Mouse (Mus musculus) spleen, postnatal 36 days (tissue): ENCODE data around the gene Atf7ip.

Experiments used
- DNase-seq, 2 experiments: peaks; one replicate each; pipeline ENCODE4 v3.0.0; 2022; ENCODE audit warnings: low spot score in 2 of 2, mixed read lengths in 1 of 2

Atf7ip gene

DNA sequence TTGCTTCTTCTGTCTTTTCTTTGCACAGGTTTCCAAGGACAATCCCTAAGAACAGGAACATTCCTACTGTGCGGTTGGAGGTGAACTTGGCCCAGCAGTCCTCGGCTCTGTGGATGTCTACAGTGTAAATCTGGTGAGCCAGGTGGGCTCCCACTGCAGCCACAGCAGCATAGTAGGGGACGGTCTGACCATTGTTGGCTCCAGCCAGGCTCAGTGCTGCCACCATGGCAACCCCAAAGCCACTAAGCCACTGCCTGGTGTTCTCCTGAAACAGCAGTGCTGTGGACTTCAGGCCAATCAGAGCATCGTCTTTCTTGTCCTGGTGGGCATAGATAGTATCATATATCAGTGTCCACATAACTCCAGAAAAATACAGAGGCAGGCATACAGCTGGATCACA lies 19.8 kb upstream of the Atf7ip start:
- no peak for DNase-seq

DNA sequence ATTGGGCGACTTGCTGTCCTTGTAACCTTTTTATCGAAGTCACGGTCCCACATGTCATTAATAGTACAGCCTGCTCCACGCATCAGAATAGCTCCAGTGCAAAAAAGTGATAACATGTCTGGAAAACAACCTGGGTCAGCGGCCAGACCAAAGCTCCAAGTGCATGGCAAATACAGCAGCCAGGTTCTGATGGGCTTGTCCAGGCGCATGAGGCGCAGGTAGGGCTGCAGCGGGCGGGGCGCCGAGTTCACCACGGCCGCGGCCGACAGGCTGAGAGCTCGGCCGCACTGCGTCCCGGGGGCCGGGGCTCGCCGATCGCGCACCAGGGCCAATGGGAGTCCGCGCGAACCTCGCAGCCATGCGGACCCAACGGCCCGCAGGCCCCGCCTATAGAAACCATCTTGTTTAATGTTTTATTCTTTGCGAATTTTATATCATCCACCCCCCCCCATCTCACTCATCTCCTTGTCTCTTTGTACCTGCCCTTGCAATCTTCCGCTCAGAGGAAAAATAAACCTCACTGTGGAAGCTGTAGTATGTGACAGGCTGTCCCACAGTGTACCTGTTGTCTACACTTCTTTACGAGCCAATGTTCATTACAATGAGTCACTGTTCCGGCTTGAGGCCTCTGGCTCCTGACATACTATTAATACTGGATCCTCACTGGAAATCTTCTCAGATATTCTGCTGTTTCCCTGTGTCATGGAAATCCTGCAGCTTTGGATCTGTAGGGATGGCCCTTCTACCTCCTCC lies 19.0 kb upstream of the Atf7ip start:
- no peak for DNase-seq

GRCm38 (mm10) chr6:136487554-136487950 lies 18.4 kb upstream of the Atf7ip start:
- no peak for DNase-seq

DNA sequence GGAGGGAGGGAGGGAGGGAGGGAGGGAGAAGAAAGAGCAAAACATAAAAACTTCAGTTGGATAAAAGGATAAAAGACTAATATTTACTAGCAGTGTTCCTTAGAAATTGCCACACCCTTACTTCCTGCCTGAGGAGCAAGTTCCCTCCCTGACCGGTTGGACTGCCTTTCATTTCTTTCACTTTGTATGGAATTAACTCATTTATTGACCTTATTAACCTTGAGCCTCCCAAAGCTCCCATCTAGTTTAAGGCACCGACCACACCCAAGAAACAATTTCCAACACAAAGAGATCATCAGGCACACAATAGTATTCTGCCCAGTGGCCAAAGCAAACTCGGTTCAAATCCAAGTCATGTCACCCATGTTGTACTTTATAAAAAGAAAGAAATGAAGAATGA lies 16.1 kb upstream of the Atf7ip start:
- DNase-seq: no peak

DNA sequence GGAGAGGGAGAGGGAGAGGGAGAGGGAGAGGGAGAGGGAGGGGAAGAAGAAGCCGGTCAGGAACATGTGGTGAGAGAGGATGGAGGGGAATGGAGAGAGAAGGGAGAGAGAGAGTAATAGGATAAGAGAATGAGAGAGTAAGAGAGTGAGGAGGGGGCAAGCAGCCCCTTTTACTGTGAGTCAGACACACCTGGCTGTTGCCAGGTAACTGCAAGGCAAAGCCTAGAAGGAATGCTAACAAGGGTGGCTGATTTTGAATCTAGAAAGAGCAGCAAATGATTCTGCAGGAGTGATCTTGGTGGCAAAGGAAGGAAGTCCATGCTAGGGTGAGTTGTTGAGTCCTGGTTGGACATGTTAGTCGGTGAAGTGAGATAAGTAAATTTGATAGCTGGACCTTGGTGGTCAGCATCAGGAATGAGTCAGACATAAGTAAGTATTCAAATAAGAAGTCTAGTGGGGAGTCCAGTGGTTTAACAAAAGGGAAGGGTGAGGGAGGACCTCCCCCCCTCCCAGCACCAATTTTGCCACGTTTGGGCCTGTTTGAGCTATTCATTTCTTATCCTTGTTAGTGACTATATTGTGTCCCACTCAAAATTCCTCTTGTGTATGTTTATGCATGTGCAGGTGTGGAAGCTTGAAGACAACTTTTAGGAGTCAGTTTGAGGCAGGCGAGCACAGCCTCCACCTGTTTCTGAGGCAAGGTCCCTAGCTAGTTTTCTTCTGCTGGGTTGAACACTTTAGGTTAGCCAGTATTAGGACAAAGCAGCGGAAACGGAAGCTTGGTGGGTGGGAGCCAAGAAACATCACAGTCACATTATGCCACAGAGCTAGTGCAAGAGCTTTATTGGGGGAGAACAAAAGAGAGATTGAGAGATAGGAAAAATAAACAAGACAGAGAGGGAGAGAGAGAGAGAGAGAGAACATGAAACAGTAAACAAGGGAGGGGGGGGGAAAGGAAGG lies 15.2 kb upstream of the Atf7ip start:
- peak; percentile 37 to 53 for DNase-seq

DNA sequence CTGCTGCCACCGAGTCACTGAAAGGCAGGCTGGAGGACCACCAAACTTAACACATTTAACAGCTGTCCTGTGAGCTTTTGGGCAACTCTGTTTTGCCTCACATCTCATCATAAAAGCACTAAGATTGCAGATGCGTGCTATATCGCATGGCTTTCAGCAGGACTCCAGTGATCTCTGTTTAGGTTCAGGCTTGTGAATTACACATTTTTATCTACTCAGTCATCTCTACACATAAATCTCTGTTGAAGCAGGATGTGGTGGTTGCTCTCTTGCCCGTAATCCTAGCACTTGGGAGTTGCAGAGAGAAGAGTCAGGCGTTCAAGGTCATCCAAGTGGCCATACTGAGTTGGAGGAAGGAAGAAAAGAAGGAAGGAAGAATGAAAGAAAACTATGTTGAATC lies 14.3 kb upstream of the Atf7ip start:
- no peak for DNase-seq

- no peak for DNase-seq
Measured at GRCm38 (mm10) chr6:136492251-136492650, 13.7 kb upstream of the Atf7ip start.

GRCm38 (mm10) chr6:136493486-136493885 lies 12.5 kb upstream of the Atf7ip start:
- no peak for DNase-seq

DNA sequence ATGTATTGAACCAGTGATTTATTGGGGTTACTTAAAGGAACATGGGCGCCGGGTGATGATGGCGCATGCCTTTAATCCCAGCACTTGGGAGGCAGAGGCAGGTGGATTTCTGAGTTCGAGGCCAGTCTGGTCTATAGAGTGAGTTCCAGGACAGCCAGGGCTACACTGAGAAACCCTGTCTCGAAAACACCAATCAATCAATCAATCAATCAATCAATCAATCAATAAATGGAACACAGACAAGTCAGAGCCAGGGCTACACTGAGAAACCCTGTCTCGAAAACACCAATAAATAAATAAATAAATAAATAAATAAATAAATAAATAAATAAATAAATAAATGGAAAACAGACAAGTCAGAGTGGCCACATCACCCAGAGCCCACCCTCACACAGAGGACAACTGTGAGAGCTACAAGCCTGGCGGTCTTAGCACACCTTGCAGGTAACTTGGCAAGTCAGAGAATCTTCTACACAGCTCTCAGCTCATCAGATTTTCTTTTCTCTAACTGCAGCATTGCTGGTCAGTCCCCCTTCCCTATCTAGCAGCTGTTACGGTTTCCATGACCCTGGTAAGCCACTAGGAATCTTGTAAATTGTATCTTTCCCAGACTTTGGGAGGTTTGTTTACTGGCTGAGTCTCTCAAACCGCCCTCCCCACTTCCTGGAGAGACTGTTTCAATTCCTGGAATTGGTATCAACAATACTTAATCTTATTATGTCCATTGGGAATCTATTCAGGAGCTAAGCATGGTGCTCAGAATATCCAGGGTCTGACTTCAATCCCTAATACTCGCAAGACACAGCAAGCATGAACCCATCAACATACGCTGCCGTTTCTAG lies 11.8 kb upstream of the Atf7ip start:
- no peak for DNase-seq

GRCm38 (mm10) chr6:136495023-136495422 lies 10.9 kb upstream of the Atf7ip start:
- DNase-seq: no peak

DNA sequence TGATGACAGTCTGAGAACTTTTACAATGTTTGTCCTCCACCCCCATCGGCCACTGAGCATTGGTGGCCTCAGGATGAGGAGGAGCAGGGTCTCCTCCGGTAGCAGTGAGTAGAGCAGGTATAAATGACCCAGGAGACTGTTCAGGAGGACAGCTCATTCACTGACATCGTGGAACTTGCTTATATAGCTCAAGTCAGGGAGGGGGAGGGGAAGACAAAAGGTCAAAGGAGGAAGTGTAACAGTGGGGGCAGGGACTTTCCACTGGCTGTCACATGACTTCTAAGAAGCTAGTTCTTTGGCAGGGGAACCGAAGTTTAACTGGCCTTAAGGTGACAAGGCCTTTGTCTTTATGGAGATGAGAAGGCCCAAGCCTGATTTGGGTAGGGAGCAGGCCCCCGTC lies 8.2 kb upstream of the Atf7ip start:
- peak; percentile 92 to 95 for DNase-seq

DNA sequence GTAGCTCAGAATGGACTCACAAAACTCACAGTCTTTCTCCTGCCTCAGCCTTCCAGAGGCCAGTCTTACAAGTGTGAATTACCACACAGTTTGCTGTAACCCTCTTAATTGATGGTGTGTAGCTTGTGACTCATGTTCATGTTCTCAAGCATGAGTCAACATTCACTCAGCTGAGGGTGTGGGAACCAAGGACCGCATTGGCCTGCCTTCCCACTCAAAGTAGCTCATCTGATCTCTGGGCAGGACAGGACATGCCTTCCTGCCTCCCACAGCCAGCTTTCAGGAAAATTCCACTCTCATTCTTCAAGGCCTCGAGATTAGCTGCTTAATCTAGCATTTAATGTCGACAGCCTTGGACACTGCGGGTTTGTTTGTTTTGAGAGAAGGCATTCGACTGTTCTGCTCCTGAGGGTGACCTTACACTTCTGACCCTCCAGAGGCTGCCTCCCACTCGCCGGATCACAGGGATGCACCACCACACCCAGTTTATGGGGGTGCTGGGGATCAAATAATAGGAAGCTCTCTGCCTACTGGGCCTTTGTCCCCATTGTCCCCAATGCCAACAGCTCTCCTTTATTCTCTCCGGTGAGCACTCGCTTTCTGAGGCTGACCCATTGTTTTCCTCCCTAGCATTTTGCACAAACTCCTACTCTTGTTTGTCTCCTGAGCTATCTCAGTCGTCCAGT lies 6.5 kb upstream of the Atf7ip start:
- DNase-seq: no peak

- DNase-seq: no peak
Measured at GRCm38 (mm10) chr6:136508652-136509051, 2.7 kb downstream of the Atf7ip start.

- DNase-seq: no peak
Measured at GRCm38 (mm10) chr6:136510945-136511344, 5.0 kb downstream of the Atf7ip start.

GRCm38 (mm10) chr6:136512351-136512750 lies 6.4 kb downstream of the Atf7ip start:
- DNase-seq: no peak

DNA sequence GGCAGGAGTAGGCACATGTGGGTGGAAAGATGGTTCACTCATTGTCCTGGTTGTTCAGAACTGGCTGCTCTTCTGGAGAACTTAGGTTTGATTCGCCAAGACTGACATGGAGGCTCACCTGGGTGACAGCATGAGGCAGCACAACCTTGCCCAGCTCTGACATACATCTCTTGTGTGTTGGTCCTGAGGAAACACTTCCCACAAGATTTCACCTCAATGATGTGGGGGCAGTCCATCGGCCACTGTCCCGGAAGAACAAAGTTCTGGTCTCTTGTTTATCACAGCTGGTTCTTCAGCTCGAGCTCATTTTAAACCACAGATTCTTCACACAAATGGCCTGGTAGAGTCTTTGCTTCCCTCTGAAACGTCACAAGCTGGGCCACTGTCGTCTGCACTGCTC lies 10.7 kb downstream of the Atf7ip start:
- DNase-seq: no peak

DNA sequence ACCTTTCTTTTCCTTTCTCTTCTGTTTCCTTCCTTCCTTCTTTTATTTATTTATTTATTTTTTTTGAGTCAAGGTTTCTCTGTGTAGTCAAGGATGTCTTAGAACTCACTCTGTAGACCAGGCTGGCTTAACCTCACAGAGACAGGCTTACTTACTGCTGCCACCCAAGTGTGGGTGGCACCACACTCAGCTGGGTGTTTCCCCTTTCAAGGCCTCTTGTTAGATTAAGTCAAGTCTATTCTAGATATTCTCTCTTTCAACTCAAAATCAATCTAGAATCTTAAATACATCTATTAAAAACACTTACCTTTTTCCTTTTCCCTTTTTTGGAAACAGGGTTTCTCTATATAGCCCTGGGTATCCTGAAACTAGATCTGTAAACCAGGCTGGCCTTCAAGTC lies 11.3 kb downstream of the Atf7ip start:
- DNase-seq: peak; percentile 55 to 59

DNA sequence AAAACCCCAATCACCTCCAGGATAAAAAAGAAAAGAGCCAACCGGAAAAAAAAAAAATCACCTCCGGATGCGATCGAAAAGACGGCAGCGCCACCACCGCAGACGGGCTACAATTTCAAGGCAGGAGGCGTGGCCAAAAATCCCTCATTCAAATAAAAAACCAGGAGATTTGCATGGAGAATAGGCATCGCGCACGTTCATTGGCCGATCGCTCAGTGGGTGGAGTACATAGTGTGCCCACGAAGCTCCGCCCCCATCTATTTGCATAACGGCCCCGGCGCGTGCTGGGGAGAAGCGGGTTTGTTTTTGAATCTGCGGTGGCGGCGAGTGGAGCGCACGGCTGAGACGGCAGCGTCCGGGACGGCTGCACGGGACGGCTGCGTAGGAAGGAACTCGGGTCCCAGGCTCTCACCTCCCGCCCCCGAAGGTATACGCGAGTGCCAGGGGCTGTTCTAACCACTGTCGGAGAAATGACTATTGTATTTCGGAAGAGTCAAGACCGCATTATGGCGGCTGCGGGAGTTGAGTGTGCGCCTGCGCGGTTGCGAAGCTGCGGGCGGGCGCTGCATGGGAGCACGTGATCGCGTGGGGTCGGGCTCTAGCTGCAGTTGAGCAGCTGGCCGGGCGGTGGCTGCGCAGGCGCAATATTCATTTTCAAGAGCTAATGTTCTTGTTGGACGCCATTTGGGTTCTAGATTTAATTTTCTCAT lies 12.7 kb downstream of the Atf7ip start:
- DNase-seq: peak; percentile 95 to 98

DNA sequence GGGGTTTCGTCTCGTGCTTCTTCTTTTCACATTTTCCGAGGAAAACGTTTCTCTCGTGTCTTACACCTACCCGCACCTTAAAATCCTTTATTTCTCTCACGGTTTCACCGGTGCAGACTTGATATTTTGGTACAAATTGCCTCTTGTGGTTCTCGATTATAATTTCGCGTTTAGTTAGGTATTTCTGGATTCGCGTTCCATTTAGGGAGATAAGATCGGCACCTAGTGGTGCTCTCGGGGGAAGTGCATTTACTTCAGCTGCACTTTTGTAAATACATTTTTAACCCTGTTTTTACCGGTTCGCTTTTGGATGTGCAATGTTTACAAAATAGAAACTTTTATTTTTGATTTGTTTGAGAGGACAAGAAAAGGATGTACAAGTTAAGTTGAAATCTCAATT lies 13.3 kb downstream of the Atf7ip start:
- DNase-seq: no peak

- no peak for DNase-seq
Measured at GRCm38 (mm10) chr6:136520361-136520760, 14.4 kb downstream of the Atf7ip start.

DNA sequence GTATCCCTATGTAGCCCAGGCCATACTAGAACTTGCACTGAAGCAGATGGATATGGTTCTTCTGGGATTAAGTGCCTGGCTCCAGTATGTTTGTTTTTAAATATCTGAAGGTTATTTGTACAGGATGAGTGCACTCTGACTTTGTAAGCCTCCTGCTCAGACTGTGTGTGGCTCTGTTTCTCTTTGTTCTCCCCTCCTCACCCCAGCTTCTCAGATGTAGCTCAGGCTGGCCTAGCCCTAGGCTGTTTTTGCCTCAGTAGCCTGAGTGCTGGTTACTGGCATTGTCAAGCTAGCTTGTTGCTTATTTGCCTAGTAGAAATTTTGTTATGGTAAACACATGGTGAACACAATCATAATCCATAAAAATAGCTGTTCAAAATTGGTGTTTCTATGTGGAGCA lies 15.7 kb downstream of the Atf7ip start:
- DNase-seq: no peak
